Mouse (Mus musculus): Measurements from ENCODE around the gene Tiam1. TPM values are rescaled to one million over a fixed set of nuclear protein-coding genes. Genes with fewer than 3 reads are reported as not detected.

Tiam1 gene
- total RNA-seq, 1 experiment from 2014 or later: 28.6 TPM

DNA sequence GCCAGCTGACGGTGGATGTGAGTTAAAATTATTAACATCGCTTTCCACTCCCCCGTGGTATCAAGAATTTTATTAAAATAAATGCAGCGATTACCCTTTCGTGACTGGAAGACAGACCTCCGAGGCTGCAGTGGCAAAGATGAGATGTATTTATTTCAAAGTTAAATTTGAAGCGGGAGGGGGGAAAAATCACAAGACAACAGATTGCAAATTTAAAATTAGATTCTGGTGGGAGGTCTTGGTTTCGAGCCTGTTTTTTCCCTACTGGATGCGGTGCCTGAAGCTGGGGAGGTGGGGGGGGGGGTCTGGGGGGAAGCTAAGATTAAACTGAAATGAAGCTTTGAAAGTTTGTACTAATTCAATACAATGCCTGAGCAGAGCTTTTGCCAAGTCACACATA is 235.9 kb downstream of the Tiam1 start:
- ATAC-seq (replicated peaks; ENCODE audit: insufficient number of reproducible peaks, low FRiP score, low TSS enrichment, poor library complexity, severe bottlenecking): no peak

DNA sequence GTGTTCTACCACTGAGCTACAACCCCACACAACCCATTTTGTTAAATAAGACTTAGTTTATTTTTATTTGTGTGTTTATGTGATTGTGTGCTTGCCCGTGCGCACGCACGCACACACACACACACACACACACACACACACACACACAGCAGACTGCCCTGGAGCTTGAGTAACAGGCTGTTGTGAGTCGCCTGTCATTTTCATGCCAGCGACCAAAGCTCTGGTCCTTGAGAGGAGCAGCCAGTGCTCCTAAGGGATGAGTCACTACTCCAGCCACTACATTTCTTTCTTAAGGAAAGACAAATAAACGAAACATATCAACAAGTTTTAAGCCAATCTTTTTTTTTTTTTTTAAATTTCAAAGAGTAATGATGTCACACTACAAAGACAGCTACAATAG is 236.7 kb downstream of the Tiam1 start:
- ATAC-seq (replicated peaks; ENCODE audit: insufficient number of reproducible peaks, low FRiP score, low TSS enrichment, poor library complexity, severe bottlenecking): no peak

DNA sequence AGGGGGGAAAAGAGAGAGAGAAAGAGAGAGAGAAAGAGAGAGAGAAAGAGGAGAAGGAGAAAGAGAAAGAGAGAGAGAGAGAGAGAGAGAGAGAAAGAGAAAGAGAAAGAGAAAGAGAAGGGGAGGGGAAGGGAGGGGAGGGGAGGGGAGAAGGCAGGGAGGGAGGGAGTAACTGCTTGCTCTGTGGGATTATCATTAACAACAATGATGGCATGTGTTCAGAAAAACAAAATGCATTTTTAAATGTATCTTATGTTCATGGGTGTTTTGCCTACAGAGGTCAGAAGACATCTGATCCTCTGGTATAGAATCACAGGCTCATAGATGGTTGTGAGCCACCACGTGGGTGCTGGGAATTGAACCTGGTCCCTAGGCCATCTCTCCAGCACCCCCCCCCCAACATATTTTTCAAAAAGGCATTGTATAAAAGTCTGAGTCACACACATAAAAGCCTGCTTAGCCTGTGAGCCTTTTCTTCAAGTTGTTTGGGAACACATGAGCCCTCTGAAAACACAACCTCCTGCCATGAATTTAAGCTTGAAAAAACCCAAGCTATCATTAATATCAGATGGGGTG is 237.8 kb downstream of the Tiam1 start:
- no peak for ATAC-seq (replicated peaks; ENCODE audit: insufficient number of reproducible peaks, low FRiP score, low TSS enrichment, poor library complexity, severe bottlenecking)

DNA sequence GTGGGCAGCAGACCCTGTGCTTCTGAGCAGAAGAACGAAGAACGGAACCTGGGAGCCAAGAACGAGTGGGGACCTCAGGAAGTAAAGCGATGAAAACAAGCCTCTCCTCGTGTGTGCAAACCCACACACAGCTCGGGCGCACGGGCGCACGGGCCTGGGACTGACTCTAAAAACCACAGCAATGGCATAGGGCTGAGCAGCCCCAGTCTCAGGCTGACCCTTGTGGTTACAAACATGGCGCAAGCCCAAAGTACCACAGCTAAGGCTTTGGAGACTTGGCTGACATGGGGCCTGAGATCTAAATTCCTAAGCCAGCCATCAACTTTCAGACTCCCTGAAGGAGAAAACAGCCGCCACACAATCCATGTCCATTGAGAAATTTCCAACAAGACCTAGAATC is 239.4 kb downstream of the Tiam1 start:
- ATAC-seq (replicated peaks; ENCODE audit: insufficient number of reproducible peaks, low FRiP score, low TSS enrichment, poor library complexity, severe bottlenecking): no peak

DNA sequence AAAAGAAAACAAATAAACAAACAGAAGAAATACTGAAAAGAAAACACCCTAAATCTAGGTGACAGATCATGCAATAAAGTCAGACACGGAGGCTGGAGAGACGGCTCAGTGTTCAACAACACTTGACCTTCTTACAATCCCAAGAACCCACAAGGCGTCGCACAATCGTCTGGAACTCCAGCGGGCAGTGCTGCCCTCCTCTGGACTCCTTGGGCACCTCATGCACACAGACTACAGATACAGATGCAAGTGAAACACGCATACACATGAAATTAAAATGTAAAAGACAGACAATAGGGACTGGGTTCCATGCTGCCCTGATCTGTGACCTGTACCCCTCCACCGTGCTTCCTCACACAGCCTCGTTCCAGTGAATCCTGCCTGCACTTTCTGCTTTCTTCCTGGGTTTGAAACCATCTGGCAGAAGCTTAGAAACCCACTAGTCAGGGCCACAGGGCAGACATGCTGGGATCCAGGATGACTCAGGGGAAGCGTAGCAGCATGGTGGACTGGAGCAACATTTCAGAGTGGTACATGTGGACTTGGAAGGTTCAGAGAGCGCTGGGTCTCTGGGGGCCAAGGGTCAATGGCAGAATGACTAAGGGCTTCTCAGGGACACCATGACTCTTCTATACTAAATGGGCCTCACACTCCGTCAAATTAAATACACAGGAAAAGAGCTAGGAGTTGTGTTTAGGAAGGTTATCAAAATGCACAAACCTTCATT is 240.8 kb downstream of the Tiam1 start:
- no peak for ATAC-seq (replicated peaks; ENCODE audit: insufficient number of reproducible peaks, low FRiP score, low TSS enrichment, poor library complexity, severe bottlenecking)

DNA sequence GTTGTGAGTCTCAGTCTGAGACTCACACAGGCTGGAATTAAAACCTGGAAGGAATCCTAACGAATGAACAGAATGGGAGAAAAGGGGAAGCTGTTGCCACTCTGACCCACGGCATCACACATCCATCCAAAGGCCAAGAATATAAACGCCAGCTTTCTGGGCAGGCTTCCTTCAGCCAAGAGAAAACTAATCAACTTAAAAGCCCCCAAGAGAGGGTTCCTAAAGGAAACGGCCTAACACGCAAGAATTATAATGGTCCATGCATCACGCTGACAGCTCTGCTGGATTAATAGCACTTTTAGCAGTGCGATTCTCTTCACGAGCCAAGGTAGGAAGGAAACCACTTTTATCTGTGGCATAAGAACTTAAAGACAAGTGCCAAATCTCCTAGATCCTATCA is 242.9 kb downstream of the Tiam1 start:
- no peak for ATAC-seq (replicated peaks; ENCODE audit: insufficient number of reproducible peaks, low FRiP score, low TSS enrichment, poor library complexity, severe bottlenecking)

DNA sequence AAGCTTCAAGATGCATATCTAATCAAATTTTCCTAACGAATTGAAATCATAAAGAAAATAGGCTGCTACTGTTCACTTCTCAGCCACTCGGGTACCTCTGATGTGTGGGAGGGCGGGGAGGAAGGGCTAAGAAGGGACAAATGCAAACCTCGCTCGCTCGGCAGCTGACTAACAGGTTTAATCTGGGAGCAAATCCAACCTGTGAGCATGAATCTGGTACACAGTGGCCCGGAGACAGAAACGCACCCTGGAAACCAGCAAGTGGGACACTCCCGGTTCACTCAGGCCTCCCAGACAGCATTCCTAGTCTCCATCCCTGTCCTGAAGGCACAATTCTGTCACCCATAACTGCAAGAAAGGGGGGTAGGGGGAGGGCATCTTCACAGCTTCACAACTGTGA is 244.4 kb downstream of the Tiam1 start:
- ATAC-seq (replicated peaks; ENCODE audit: insufficient number of reproducible peaks, low FRiP score, low TSS enrichment, poor library complexity, severe bottlenecking): no peak

DNA sequence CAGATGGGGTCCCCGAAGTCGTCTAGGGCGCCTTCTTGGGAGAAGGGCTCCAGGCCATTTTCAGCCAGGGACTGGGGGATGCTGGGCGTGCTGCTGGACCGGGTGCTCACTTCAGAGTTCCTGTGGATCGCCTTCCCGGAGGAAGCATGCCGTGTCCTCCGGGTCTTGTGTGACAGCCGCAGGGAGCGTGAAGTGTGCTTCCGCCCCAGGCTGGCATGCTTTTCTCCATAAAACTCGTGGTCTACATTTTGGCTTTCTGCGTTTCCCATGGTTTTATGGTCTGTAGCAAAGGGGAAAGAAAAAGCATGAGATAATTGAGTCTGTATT is 245.3 kb downstream of the Tiam1 start:
- ATAC-seq (replicated peaks; ENCODE audit: insufficient number of reproducible peaks, low FRiP score, low TSS enrichment, poor library complexity, severe bottlenecking): no peak

DNA sequence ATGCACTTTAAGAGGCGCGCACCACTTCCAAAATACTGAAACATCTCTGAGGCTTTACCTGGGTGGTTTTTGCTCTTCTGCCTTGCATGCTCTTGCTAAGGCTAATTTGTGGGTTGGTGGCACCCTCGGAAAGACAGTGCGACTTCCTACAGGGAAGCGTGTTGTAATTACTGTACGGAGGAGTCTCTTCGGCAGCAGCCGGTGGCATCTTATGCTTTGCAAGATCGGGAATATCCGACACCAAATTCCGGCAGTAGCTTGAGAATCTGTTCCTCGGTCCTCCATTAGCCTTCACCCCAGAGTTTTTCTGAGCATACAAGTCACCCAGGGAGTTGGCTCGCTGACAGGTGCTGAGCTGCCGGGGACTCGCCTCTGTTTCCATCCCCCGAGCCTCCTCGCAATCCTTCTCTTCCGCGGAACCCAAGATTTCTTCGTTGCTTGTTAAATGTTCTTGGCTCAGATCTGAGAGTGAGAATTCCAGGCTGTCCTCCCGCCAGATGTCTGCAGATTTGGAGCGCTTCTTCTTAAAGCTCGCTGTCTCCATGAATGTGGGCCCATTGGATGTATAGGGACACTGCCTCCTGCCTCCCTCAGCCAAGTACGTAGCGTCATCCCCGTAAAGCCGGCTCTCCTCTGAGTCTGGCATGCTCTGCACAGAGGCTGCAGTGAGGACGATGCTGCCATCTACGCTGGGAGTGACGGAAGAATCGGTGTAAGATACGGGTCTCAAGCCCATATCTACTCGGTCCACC is 245.8 kb downstream of the Tiam1 start:
- no peak for ATAC-seq (replicated peaks; ENCODE audit: insufficient number of reproducible peaks, low FRiP score, low TSS enrichment, poor library complexity, severe bottlenecking)

DNA sequence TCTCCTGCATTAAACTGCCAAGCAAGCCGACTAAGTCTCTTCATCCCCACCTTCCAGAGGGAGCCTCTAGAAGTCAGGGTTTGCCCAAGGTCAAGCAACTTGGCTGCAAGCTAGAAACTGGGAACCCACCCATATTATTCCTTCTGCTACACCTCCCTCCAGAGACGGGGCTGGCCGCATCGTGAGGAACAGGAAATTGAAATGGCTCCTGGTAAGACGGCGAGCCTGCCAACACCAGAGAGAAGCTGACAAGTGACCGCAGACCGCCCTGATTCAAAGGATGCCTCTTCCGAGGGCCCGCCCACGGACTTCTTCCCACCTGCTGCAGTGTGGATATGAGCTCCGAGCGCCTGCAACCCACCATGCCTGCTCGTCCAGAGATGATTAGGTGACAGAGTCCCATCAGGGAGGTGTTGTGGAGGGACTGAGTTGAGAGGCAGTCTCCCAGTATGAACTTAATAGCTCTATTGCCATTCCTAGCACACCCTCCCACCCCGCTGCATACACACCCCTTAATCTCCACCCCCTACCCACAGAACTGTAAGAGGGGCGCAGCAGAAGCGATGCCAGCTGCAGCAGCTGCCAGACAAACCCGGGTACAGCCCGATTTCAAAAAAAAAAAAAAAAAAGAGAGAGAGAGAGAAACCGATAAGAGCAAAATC is 246.6 kb downstream of the Tiam1 start:
- no peak for ATAC-seq (replicated peaks; ENCODE audit: insufficient number of reproducible peaks, low FRiP score, low TSS enrichment, poor library complexity, severe bottlenecking)

DNA sequence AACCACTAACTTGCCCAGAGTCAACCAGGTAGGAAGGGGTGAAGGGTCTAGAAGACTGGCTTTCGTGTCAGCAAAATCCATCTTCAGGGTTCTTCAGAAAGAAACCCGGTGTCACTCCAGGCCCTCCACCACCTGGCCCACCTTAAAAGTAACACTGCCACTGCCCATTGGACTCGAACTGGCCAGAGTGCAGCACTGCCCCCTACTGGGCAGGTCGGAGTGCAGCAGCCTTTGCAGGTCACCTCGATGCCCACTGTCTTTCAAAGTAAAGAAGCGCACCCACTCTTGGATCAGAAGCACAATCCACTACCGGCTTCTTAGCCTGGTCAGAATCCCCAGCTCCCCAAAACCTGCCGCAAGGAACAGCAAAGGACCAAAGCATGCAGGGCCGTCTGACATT is 247.2 kb downstream of the Tiam1 start:
- ATAC-seq (replicated peaks; ENCODE audit: insufficient number of reproducible peaks, low FRiP score, low TSS enrichment, poor library complexity, severe bottlenecking): no peak

DNA sequence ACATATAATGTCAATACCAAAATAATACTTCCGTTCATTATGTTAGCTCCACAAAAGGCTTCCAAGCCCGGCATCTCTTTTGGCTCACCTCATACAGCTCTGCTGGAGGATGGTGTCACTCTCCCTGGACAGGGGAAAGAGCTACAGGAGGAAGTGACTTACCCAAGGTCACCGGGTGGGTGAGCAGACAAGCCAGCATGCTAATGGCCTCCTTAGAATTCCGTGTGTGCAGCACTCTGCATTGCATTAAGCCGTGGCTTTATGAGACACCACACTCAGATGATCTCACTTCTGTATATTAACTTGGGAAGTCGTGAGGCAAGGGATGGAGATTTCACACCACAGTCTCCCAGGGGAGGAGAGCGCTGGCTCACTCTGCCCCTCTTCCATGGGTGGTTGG is 248.3 kb downstream of the Tiam1 start:
- ATAC-seq (replicated peaks; ENCODE audit: insufficient number of reproducible peaks, low FRiP score, low TSS enrichment, poor library complexity, severe bottlenecking): no peak

DNA sequence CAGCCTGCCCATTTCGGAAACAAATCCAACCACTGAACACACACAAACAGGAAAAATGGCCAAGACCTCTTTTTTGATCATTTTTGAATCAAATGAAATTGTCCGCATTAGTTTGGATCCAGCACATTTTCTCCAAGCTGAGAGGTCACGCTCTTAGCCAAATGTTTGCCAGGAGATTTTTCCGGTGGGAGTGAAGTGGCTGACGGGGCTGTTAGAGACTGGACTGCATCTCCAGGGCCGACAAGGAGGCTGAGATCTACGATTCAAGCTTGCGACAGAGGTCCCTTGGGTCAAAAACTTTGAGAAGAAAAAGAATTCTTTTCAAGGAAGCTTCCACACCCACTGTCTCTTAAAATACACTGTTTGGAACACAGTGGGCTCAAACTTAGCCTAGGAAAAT is 248.8 kb downstream of the Tiam1 start:
- no peak for ATAC-seq (replicated peaks; ENCODE audit: insufficient number of reproducible peaks, low FRiP score, low TSS enrichment, poor library complexity, severe bottlenecking)

DNA sequence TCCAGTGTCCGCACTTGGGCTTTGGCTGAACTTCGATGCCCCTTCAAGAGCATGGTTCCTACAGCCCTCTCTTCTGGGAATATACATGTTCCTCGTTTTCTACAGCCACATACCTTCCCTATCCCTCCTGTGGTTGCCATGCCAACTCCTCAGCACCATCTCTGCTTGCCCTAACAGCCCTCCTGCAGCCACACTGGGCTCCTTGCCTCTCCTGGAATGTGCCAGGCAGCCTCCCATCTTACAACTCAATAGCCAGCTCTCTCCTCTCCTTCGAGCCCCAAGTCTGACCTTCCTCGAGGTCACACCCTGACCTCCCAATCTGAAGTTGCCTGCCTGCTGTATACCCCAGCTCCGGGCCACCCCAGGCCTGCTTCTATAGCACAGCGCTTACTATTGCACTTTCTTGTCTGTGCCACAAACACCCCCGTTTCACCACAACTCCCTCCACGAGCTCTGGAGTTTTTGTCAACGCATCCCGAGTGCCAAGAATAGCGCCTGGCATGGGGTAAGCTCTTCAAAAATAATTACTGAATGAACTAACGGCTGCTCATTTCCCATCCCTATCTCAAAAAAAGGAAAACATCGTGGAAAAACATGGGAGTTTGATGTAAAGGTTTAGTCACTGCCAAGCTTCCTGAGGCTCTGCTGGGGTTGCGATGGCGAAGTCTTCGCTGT is 252.9 kb downstream of the Tiam1 start:
- ATAC-seq (replicated peaks; ENCODE audit: insufficient number of reproducible peaks, low FRiP score, low TSS enrichment, poor library complexity, severe bottlenecking): no peak

DNA sequence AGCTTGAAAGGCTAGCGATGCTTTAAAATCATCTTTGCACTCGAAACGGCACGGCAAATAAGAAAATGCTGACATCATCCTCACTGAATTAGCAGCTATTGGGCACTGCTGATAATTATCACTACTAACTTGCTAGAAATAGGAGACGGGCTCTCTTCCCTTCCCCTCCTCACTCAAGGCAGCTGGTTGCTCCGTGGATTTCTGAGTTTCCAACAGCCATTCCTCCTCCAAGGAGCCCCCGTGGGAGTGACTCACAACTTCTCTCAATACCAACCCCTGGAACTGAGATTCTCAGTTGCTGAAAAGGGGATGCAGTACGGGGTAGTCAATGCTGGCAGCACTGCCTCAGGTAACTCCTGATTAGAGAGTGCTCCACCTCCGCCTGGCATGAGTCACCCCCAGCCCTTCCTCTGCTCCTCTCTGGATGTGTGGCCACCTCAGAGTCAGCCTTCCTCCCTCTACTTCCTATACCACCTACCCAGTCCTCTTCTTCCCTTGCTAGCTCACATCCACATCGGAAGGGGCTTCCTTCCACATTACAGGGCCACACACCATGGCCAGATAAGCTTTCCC is 253.6 kb downstream of the Tiam1 start:
- no peak for ATAC-seq (replicated peaks; ENCODE audit: insufficient number of reproducible peaks, low FRiP score, low TSS enrichment, poor library complexity, severe bottlenecking)

DNA sequence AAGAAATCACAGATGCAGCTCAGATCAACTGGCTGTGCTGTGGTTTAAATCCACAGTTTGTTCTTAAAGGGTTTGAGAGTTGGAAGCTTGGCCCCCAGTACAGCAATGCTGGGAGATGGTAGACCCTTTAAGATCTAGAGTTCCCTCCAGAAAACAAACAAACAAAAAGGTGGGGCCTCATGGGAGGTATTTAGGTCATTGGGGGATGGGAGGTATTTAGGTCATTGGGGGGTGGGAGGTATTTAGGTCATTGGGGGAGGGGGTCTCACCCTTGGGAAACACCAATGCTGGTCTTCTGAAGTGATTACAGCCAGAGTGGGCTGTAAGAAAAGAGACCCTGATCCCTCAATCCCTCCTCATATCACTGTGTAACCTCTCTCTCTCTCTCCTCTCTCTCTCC is 257.0 kb downstream of the Tiam1 start:
- ATAC-seq (replicated peaks; ENCODE audit: insufficient number of reproducible peaks, low FRiP score, low TSS enrichment, poor library complexity, severe bottlenecking): no peak

DNA sequence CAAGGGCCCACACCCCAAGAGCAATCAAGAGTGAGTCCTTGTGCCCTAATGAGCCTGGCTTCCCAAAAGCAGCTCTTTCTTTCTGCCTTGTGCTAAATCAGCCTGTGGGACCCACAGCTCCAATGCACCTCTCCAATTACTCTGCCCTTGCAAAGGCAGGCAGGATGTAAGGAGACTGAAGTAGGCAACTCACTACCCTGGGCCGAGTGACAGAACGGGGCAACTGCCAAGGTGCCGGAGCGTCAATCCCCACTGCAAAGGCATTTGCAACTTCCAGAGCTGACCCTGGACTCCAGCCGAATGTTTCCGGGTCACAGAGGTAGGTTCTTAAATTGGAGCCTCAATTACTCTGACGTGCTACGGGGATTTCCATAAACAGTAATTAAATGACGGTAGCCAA is 257.9 kb downstream of the Tiam1 start:
- no peak for ATAC-seq (replicated peaks; ENCODE audit: insufficient number of reproducible peaks, low FRiP score, low TSS enrichment, poor library complexity, severe bottlenecking)

DNA sequence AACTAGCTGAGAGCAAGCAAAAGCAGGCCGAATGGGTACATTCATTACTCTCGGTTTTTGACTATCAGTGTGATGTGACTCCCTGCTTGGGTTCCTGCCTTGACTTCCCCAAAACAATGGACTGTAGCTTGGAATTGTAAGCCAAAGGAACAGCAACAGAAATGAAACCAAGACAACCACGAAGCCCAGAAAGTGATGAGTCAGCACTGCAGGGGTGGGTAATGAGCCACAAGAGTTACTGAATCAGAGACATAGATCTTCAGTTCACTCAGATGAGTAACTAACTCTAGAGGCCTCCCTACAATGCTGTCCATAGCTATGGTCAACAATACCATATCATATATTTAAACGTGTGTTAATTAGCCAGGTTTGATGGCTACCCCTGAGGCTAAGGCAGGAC is 259.7 kb downstream of the Tiam1 start:
- ATAC-seq (replicated peaks; ENCODE audit: insufficient number of reproducible peaks, low FRiP score, low TSS enrichment, poor library complexity, severe bottlenecking): no peak
